ENCODE assay signal across 9 mouse cellular contexts in genomic region chr9:83368234-83368633, GRCm38 (mm10).
DNase-seq lines count a peak whose midpoint lies in the region; ATAC-seq lines count a peak whose summit lies in the region.
"Had no signal": no experiment of that assay in that cellular context is flagged by ENCODE, and none has a peak within 500 bp of the region (broad histone marks: within the 10 kb centered on the region; RNA-seq: fewer than 3 reads in every experiment).

No protein-coding gene starts in this region.

- no peaks in the 10 kb centered on the region for H3K36me3 ChIP-seq in forebrain, embryonic 10.5 days (replicated peaks)
- H3K36me3 ChIP-seq in forebrain, embryonic 16.5 days (ENCODE audit: control insufficient read depth, insufficient read depth), result no peaks in the 10 kb centered on the region
- no peaks in the 10 kb centered on the region for H3K36me3 ChIP-seq in midbrain, embryonic 10.5 days
- H3K36me3 ChIP-seq in midbrain, embryonic 16.5 days (ENCODE audit: control insufficient read depth, insufficient read depth, low read length), result no peaks in the 10 kb centered on the region
- H3K36me3 ChIP-seq: stomach, embryonic 15.5 days had no signal

- no peaks in the 10 kb centered on the region for H3K27me3 ChIP-seq in forebrain, embryonic 10.5 days (ENCODE audit: poor library complexity, severe bottlenecking)
- H3K27me3 ChIP-seq in forebrain, embryonic 16.5 days (replicated peaks; ENCODE audit: control insufficient read depth, insufficient read depth, low read length), result no peaks in the 10 kb centered on the region
- no peaks in the 10 kb centered on the region for H3K27me3 ChIP-seq in midbrain, embryonic 10.5 days (ENCODE audit: low read depth, poor library complexity, severe bottlenecking)
- no peaks in the 10 kb centered on the region for H3K27me3 ChIP-seq in midbrain, embryonic 16.5 days (ENCODE audit: control insufficient read depth, insufficient read depth, low read depth, low read length)
- H3K27me3 ChIP-seq: stomach, embryonic 15.5 days had no signal

- H3K9me3 ChIP-seq in forebrain, embryonic 10.5 days, result no peaks in the 10 kb centered on the region
- no peaks in the 10 kb centered on the region for H3K9me3 ChIP-seq in forebrain, embryonic 16.5 days (ENCODE audit: control insufficient read depth, low read length)
- H3K9me3 ChIP-seq in midbrain, embryonic 10.5 days (replicated peaks), result no peaks in the 10 kb centered on the region
- no peaks in the 10 kb centered on the region for H3K9me3 ChIP-seq in midbrain, embryonic 16.5 days (replicated peaks; ENCODE audit: control insufficient read depth, low read length, poor library complexity, severe bottlenecking)
- H3K9me3 ChIP-seq: stomach, embryonic 15.5 days had no signal

- H3K27ac ChIP-seq in forebrain, embryonic 10.5 days, result no peak overlapping the region
- no peak overlapping the region for H3K27ac ChIP-seq in forebrain, embryonic 16.5 days (ENCODE audit: low read length)
- H3K27ac ChIP-seq in midbrain, embryonic 10.5 days (replicated peaks), result no peak overlapping the region
- no peak overlapping the region for H3K27ac ChIP-seq in midbrain, embryonic 16.5 days (ENCODE audit: low read length)
- H3K27ac ChIP-seq: stomach, embryonic 15.5 days had no signal

- DNase-seq in forebrain, embryonic 10.5 days (ENCODE audit: extremely low spot score, low spot score), result peak; percentile 26
- peak; percentile 28 for DNase-seq in midbrain, embryonic 10.5 days (ENCODE audit: low spot score)
- DNase-seq in cerebellum, postnatal 25 days, result peak; percentile 21 to 56
- DNase-seq in ovary, postnatal 36 days (ENCODE audit: low spot score), result no peak
- no peak for DNase-seq in right cerebral cortex, adult 2 months (ENCODE audit: low spot score in 2 of 2)

- H3K4me2 ChIP-seq in forebrain, embryonic 16.5 days (ENCODE audit: low read length), result no peak overlapping the region
- H3K4me2 ChIP-seq in midbrain, embryonic 16.5 days (ENCODE audit: low read length), result no peak overlapping the region
- H3K4me2 ChIP-seq: stomach, embryonic 15.5 days had no signal

- H3K9ac ChIP-seq in forebrain, embryonic 16.5 days (replicated peaks; ENCODE audit: low read depth, low read length), result no peak overlapping the region
- no peak overlapping the region for H3K9ac ChIP-seq in midbrain, embryonic 16.5 days (ENCODE audit: low read depth, low read length)
- H3K9ac ChIP-seq: stomach, embryonic 15.5 days had no signal

- no peaks in the 10 kb centered on the region for H3K4me1 ChIP-seq in forebrain, embryonic 10.5 days
- H3K4me1 ChIP-seq in forebrain, embryonic 16.5 days (replicated peaks; ENCODE audit: control insufficient read depth, insufficient read depth, low read length), result no peaks in the 10 kb centered on the region
- H3K4me1 ChIP-seq in midbrain, embryonic 10.5 days, result no peaks in the 10 kb centered on the region
- no peaks in the 10 kb centered on the region for H3K4me1 ChIP-seq in midbrain, embryonic 16.5 days (ENCODE audit: control insufficient read depth, insufficient read depth, low read length)
- H3K4me1 ChIP-seq: stomach, embryonic 15.5 days had no signal

- H3K4me3 ChIP-seq in forebrain, embryonic 10.5 days, result no peak overlapping the region
- no peak overlapping the region for H3K4me3 ChIP-seq in forebrain, embryonic 16.5 days (replicated peaks; ENCODE audit: low read length)
- no peak overlapping the region for H3K4me3 ChIP-seq in midbrain, embryonic 10.5 days
- H3K4me3 ChIP-seq in midbrain, embryonic 16.5 days (ENCODE audit: low read depth, low read length), result no peak overlapping the region
- H3K4me3 ChIP-seq: stomach, embryonic 15.5 days had no signal

- ATAC-seq in forebrain, embryonic 16.5 days, result no peak
- no peak for ATAC-seq in midbrain, embryonic 16.5 days
- ATAC-seq in megakaryocyte progenitor cell, adult 5-6 weeks (replicated peaks; ENCODE audit: poor library complexity), result peak; percentile 80

- WGBS in forebrain, embryonic 10.5 days, result 90% methylated on average over 1 of the region's 1 CpGs
- 89% methylated on average over 1 of the region's 1 CpGs for WGBS in forebrain, embryonic 16.5 days
- 91% methylated on average over 1 of the region's 1 CpGs for WGBS in midbrain, embryonic 10.5 days
- WGBS in midbrain, embryonic 16.5 days, result 92% methylated on average over 1 of the region's 1 CpGs

Comparison
In these comparisons a context has a peak if more than half of its experiments do, and no peak if none do; other contexts are left out.
1. DNase-seq: peak in forebrain, embryonic 10.5 days (single experiment), midbrain, embryonic 10.5 days (single experiment) and cerebellum, postnatal 25 days (2 of 2); none in ovary, postnatal 36 days (single experiment) and right cerebral cortex, adult 2 months (0 of 2).